Mouse (Mus musculus): Measurements from ENCODE around the gene Gfi1b.

DNA sequence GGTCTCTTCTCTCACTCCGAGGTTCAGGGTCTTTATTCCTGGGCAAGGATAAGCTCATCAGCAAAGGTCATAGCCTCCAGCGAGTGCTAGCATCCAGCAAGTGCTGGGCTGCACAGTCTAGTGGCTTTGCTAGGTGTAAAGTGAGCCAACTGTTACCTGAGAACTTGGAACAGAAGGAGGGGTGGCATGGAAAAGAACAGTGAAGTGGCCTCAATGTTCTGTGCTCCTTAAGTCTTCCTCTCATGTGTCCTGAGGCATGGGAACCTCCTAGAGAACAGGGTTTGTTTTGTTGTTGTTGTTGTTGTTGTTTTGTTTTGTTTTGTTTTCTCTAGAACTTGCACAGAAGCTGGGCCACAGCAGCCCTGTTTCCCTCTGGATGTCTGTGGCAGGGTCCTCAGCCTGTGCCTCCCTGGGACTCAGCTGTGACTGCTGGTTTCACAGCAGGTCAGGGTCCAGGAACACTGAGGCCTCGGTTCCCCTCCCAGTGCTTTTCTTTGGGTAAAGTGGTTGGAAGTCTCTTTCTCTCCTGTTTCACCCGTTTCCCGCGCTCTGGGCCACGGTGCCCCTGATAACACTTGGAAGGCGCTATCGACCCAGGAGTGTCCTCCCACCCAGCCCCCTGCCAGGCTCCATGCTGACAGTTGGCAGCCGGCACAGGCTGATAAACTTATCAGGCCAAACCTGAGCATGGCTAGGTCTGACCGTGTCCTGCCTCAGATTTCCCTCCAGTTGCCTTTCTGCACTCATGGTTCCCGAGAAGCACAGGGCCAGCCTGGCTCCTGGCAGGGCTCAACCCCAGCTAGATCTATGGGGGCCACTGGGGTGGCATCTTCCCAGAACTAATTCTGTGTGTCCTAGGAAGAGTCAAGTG is 19.8 kb downstream of the Gfi1b start:
- no peak for TF ChIP-seq POLR2A (IDR thresholded peaks at IDR 0.05; ENCODE audit: low read depth, low read length)
- TF ChIP-seq CTCF (IDR thresholded peaks at IDR 0.05; ENCODE audit: extremely low read depth, insufficient read depth, insufficient read length, insufficient replicate concordance) = no peak

Measured in spleen, adult 2 months (tissue).